ENCODE assay signal across 8 mouse cellular contexts in genomic region chr11:59451086-59451485, GRCm38 (mm10). TPM values are rescaled to one million over a fixed set of nuclear protein-coding genes. Genes with fewer than 3 reads are reported as not detected.
DNase-seq lines count a peak whose midpoint lies in the region; TF ChIP-seq lines count a peak whose summit lies in the region.

Gene Snap47 (minus strand): TSS chr11:59451186.

- H3K79me2 ChIP-seq in myocyte (ENCODE audit: control insufficient read depth, insufficient read depth): peaks cover 13% of the 10 kb centered on the region

- H3K27me3 ChIP-seq in myocyte (ENCODE audit: control insufficient read depth, insufficient read depth, insufficient read length): no peaks in the 10 kb centered on the region

- peak within 1 kb of the TSS; percentile 39 for H3ac ChIP-seq in myocyte (ENCODE audit: control insufficient read depth, insufficient read length)

- peaks cover 10% of the 10 kb centered on the region for H3K36me3 ChIP-seq in myocyte (ENCODE audit: control insufficient read depth, insufficient read depth)

- H3K4me3 ChIP-seq in myocyte: peak within 1 kb of the TSS; percentile 84

- no peak for TF ChIP-seq POLR2A in myocyte (IDR thresholded peaks at IDR 0.05; ENCODE audit: insufficient read length, low read depth)

- H3K4me2 ChIP-seq in myocyte (ENCODE audit: low read depth): peak within 1 kb of the TSS; percentile 81

- no peak for DNase-seq in left cerebral cortex, adult 18-20 months (ENCODE audit: low spot score in 2 of 2)
- DNase-seq in left cerebral cortex, adult 11 months (ENCODE audit: low spot score): no peak
- DNase-seq in adrenal gland, postnatal 4 days (ENCODE audit: low spot score in 2 of 2): no peak
- DNase-seq in heart, adult 8-10 months (ENCODE audit: low spot score): no peak
- no peak for DNase-seq in layer of hippocampus, postnatal 25 days (ENCODE audit: extremely low spot score in 1 of 2, low spot score in 1 of 2)
- DNase-seq in cerebellum, adult 9-10 months: no peak
- no peak for DNase-seq in embryo, embryonic 10 days (ENCODE audit: low spot score)

TF ChIP-seq in myocyte, 11 proteins besides CTCF, POLR2A, EP300 and RAD21:
- TF ChIP-seq MYOG (IDR thresholded peaks at IDR 0.05; ENCODE audit: control insufficient read depth in 1 of 3, insufficient read depth in 1 of 3, insufficient read length in 2 of 3, low read depth in 2 of 3) (no peak), TCF12 (IDR thresholded peaks at IDR 0.05; ENCODE audit: insufficient read depth, poor library complexity, severe bottlenecking) (no peak)
TF ChIP-seq in myocyte: peak in this region for 0.

RNA-seq across cellular contexts. Expression of gene Snap47, which starts in this region (rescaled TPM):
- 100 to 1,000 TPM; 396 to 405 TPM for total RNA-seq in left cerebral cortex, adult 18-20 months (2021)
- 10 to 100 TPM; 73.3 to 76.6 TPM for total RNA-seq in adrenal gland, postnatal 4 days (2021)
- total RNA-seq in heart, adult 8-10 months (2022): 10 to 100 TPM; 41.5 to 52.6 (median 44.8) TPM
- total RNA-seq in layer of hippocampus, postnatal 25 days (2021): 100 to 1,000 TPM; 345 to 382 TPM
- polyA plus RNA-seq in myocyte (2012; fragmentation: generic; extraction: Trizol): 67.2 TPM

Comparison
In these comparisons a context has a peak if more than half of its experiments do, and no peak if none do; other contexts are left out.
1. RNA of gene Snap47 (total RNA-seq): 396 to 405 TPM in left cerebral cortex, adult 18-20 months and 345 to 382 TPM in layer of hippocampus, postnatal 25 days; 73.3 to 76.6 TPM in adrenal gland, postnatal 4 days and 41.5 to 52.6 TPM in heart, adult 8-10 months; every median in the first group is over 4 times any median in the second.